Mouse (Mus musculus): Measurements from ENCODE around the gene Glt28d2. TPM values are rescaled to one million over a fixed set of nuclear protein-coding genes. Genes with fewer than 3 reads are reported as not detected.
"Not testable (repeated sequence)": the region's sequence is repeated elsewhere in the genome, so short reads cannot be mapped to it uniquely, and the experiment has no call there.

Gene Glt28d2
- polyA plus RNA-seq, 1 experiment from 2014 or later: 0.08 TPM

DNA sequence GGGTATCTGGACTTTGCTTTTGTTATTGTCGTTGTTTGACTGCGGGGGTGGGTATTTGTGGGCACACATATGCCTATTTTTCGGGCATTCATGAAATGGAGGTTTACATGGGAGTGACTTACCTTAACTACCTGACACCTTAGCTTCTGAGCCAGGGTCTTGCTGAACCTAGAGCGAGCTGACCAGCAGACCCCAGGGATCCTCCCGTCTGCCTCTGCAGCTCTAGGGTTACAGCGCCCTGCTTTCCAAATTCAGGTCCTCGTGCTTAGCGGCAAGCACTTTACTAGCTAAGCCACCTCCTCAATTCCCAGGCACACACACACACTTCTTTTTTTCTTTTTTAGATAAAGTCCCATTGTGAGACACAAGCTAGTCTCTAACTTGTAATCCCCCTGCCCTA is 36.0 kb upstream of the Glt28d2 start:
- Histone ChIP-seq H3K9me3 (ENCODE audit: control insufficient read depth, low read length) (no peaks in the 10 kb centered on the region), H3K9ac (ENCODE audit: low read depth, low read length) (no peak overlapping the region), H3K4me2 (no peak overlapping the region), H3K36me3 (ENCODE audit: control insufficient read depth, insufficient read depth, low read length) (no peaks in the 10 kb centered on the region), H3K4me1 (replicated peaks; ENCODE audit: control insufficient read depth, insufficient read depth, low read length) (no peaks in the 10 kb centered on the region), H3K4me3 (ENCODE audit: low read depth, low read length) (no peak overlapping the region), H3K27ac (ENCODE audit: low read depth, low read length) (no peak overlapping the region), H3K27me3 (replicated peaks; ENCODE audit: control insufficient read depth, insufficient read depth, low read length) (no peaks in the 10 kb centered on the region)
- DNase-seq (ENCODE audit: low spot score): no peak
- 78% methylated on average over 8 of the region's 8 CpGs for WGBS
- ATAC-seq (replicated peaks; ENCODE audit: low FRiP score): no peak

DNA sequence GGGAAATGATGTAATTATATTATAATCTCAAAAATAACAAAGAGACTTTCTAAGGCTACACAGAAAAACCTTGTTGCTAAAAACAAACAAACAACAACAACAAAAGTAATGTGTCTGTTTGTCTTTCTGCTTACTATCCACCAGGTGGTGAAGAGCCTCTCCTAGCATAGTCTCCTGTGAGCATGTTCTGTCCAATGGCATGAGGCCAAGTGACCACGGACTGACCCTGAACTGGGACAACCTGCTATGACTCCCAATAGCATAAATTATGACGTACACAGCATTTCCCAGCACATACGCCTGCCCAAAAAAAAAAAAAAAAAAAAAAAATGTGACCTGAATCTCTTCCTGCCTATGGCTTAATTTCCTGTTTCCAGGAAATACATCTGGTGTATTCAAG is 35.0 kb upstream of the Glt28d2 start:
- WGBS: 78% methylated on average over 3 of the region's 3 CpGs
- no peak overlapping the region for H3K4me2 ChIP-seq
- no peak for ATAC-seq (replicated peaks; ENCODE audit: low FRiP score)

DNA sequence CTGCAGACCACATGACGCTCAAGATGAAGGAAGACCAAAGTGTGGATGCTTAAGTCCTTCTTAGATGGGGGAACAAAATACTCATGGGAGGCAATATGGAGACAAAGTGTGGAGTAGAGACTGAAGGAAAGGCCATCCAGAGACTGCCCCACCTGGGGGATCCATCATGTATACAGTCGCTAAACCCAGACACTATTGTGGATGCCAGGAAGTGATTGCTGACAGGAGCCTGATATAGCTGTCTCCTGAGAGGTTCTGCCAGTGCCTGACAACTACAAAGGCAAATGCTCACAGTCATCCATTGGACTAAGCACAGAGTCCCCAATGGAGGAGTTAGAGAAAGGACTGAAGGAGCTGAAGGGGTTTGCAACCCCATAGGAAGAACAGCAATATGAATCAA is 33.4 kb upstream of the Glt28d2 start:
- not testable (repeated sequence) for H3K27ac ChIP-seq (ENCODE audit: low read depth, low read length); H3K9me3 ChIP-seq (ENCODE audit: control insufficient read depth, low read length); H3K9ac ChIP-seq (ENCODE audit: low read depth, low read length); H3K4me1 ChIP-seq (replicated peaks; ENCODE audit: control insufficient read depth, insufficient read depth, low read length); H3K36me3 ChIP-seq (ENCODE audit: control insufficient read depth, insufficient read depth, low read length); H3K4me3 ChIP-seq (ENCODE audit: low read depth, low read length); H3K27me3 ChIP-seq (replicated peaks; ENCODE audit: control insufficient read depth, insufficient read depth, low read length); H3K4me2 ChIP-seq; DNase-seq (ENCODE audit: low spot score); ATAC-seq (replicated peaks; ENCODE audit: low FRiP score)
- 88% methylated on average over 2 of the region's 2 CpGs for WGBS

More for the DNA sequence above, 35.0 kb upstream of the Glt28d2 start:
- no peak overlapping the region for H3K9ac ChIP-seq (ENCODE audit: low read depth, low read length)
- H3K36me3 ChIP-seq (ENCODE audit: control insufficient read depth, insufficient read depth, low read length): no peaks in the 10 kb centered on the region
- H3K27ac ChIP-seq (ENCODE audit: low read depth, low read length): no peak overlapping the region
- H3K9me3 ChIP-seq (ENCODE audit: control insufficient read depth, low read length): no peaks in the 10 kb centered on the region
- DNase-seq (ENCODE audit: low spot score): no peak
- H3K27me3 ChIP-seq (replicated peaks; ENCODE audit: control insufficient read depth, insufficient read depth, low read length): no peaks in the 10 kb centered on the region
- no peaks in the 10 kb centered on the region for H3K4me1 ChIP-seq (replicated peaks; ENCODE audit: control insufficient read depth, insufficient read depth, low read length)
- H3K4me3 ChIP-seq (ENCODE audit: low read depth, low read length): no peak overlapping the region

DNA sequence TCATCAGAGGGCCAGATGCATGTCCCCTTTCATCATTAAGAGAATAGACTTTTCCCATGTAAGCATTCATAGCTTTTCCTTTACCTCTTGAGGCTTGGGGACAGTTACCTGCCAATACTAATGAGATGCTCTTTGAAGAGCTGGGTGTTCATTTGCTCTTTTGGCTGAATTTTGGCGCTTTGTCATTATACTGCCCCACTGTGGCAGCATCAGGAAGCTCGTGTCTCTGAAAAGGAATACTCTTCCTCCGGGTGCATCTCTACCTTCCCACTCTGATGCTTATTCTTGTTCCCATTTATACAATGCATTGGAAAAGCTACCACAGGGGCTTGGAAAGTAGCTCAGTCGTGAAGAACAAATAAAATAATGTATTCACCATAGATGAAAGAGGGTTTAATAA is 30.3 kb upstream of the Glt28d2 start:
- no peak for ATAC-seq (replicated peaks; ENCODE audit: low FRiP score)
- DNase-seq (ENCODE audit: low spot score): no peak
- H3K36me3 ChIP-seq (ENCODE audit: control insufficient read depth, insufficient read depth, low read length): no peaks in the 10 kb centered on the region
- no peaks in the 10 kb centered on the region for H3K9me3 ChIP-seq (ENCODE audit: control insufficient read depth, low read length)
- no peak overlapping the region for H3K4me3 ChIP-seq (ENCODE audit: low read depth, low read length)
- H3K4me2 ChIP-seq: no peak overlapping the region
- no peak overlapping the region for H3K27ac ChIP-seq (ENCODE audit: low read depth, low read length)
- H3K27me3 ChIP-seq (replicated peaks; ENCODE audit: control insufficient read depth, insufficient read depth, low read length): no peaks in the 10 kb centered on the region
- H3K9ac ChIP-seq (ENCODE audit: low read depth, low read length): no peak overlapping the region
- 10% methylated on average over 4 of the region's 4 CpGs for WGBS
- no peaks in the 10 kb centered on the region for H3K4me1 ChIP-seq (replicated peaks; ENCODE audit: control insufficient read depth, insufficient read depth, low read length)

GRCm38 (mm10) chr3:85914806-85915205 is 27.5 kb upstream of the Glt28d2 start:
- no peaks in the 10 kb centered on the region for H3K4me1 ChIP-seq (replicated peaks; ENCODE audit: control insufficient read depth, insufficient read depth, low read length)
- 85% methylated on average over 6 of the region's 6 CpGs for WGBS
- ATAC-seq (replicated peaks; ENCODE audit: low FRiP score): no peak
- H3K27me3 ChIP-seq (replicated peaks; ENCODE audit: control insufficient read depth, insufficient read depth, low read length): no peaks in the 10 kb centered on the region
- H3K4me3 ChIP-seq (ENCODE audit: low read depth, low read length): no peak overlapping the region
- no peaks in the 10 kb centered on the region for H3K9me3 ChIP-seq (ENCODE audit: control insufficient read depth, low read length)
- no peak overlapping the region for H3K9ac ChIP-seq (ENCODE audit: low read depth, low read length)
- DNase-seq (ENCODE audit: low spot score): no peak
- no peaks in the 10 kb centered on the region for H3K36me3 ChIP-seq (ENCODE audit: control insufficient read depth, insufficient read depth, low read length)
- H3K4me2 ChIP-seq: no peak overlapping the region
- no peak overlapping the region for H3K27ac ChIP-seq (ENCODE audit: low read depth, low read length)

GRCm38 (mm10) chr3:85907136-85907535 is 19.8 kb upstream of the Glt28d2 start:
- Histone ChIP-seq H3K27ac (ENCODE audit: low read depth, low read length) (no peak overlapping the region), H3K9ac (ENCODE audit: low read depth, low read length) (no peak overlapping the region), H3K4me2 (no peak overlapping the region), H3K4me1 (replicated peaks; ENCODE audit: control insufficient read depth, insufficient read depth, low read length) (no peaks in the 10 kb centered on the region), H3K36me3 (ENCODE audit: control insufficient read depth, insufficient read depth, low read length) (no peaks in the 10 kb centered on the region), H3K27me3 (replicated peaks; ENCODE audit: control insufficient read depth, insufficient read depth, low read length) (no peaks in the 10 kb centered on the region), H3K9me3 (ENCODE audit: control insufficient read depth, low read length) (no peaks in the 10 kb centered on the region), H3K4me3 (ENCODE audit: low read depth, low read length) (no peak overlapping the region)
- DNase-seq (ENCODE audit: low spot score) (no peak), ATAC-seq (replicated peaks; ENCODE audit: low FRiP score) (no peak)
- 78% methylated on average over 7 of the region's 7 CpGs for WGBS

- no peaks in the 10 kb centered on the region for H3K27me3 ChIP-seq (replicated peaks; ENCODE audit: control insufficient read depth, insufficient read depth, low read length)
- no peaks in the 10 kb centered on the region for H3K4me1 ChIP-seq (replicated peaks; ENCODE audit: control insufficient read depth, insufficient read depth, low read length)
- no peak overlapping the region for H3K9ac ChIP-seq (ENCODE audit: low read depth, low read length)
- no peak overlapping the region for H3K27ac ChIP-seq (ENCODE audit: low read depth, low read length)
- no peaks in the 10 kb centered on the region for H3K36me3 ChIP-seq (ENCODE audit: control insufficient read depth, insufficient read depth, low read length)
- H3K4me2 ChIP-seq: no peak overlapping the region
- ATAC-seq (replicated peaks; ENCODE audit: low FRiP score) (no peak), DNase-seq (ENCODE audit: low spot score) (no peak)
- no peak overlapping the region for H3K4me3 ChIP-seq (ENCODE audit: low read depth, low read length)
- H3K9me3 ChIP-seq (ENCODE audit: control insufficient read depth, low read length): no peaks in the 10 kb centered on the region
These were observed 17.1 kb upstream of the Glt28d2 start for GRCm38 (mm10) chr3:85904371-85904770.

DNA sequence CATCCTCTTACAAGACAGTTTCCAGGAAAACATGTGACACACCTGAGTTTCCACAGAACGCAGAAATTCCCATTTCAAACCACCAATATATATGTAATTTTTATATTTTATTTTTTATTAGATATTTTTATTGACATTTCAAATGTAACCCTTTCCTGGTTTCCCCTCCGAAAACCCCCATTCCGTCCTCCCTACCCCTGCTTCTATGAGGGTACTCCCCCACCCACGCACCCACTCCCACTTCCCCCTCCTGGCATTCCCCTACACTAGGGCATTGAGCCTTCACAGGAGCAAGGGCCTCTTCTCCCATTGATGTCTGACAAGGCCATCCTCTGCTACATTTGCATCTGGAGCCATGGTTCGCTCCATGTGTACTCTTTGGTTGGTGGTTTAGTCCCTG is 7.7 kb upstream of the Glt28d2 start:
- H3K9ac ChIP-seq (ENCODE audit: low read depth, low read length): no peak overlapping the region
- no peaks in the 10 kb centered on the region for H3K4me1 ChIP-seq (replicated peaks; ENCODE audit: control insufficient read depth, insufficient read depth, low read length)
- DNase-seq (ENCODE audit: low spot score): no peak
- H3K36me3 ChIP-seq (ENCODE audit: control insufficient read depth, insufficient read depth, low read length): no peaks in the 10 kb centered on the region
- no peak overlapping the region for H3K27ac ChIP-seq (ENCODE audit: low read depth, low read length)
- 86% methylated on average over 5 of the region's 5 CpGs for WGBS
- no peak overlapping the region for H3K4me2 ChIP-seq
- ATAC-seq (replicated peaks; ENCODE audit: low FRiP score): no peak
- H3K4me3 ChIP-seq (ENCODE audit: low read depth, low read length): no peak overlapping the region
- no peaks in the 10 kb centered on the region for H3K9me3 ChIP-seq (ENCODE audit: control insufficient read depth, low read length)
- no peaks in the 10 kb centered on the region for H3K27me3 ChIP-seq (replicated peaks; ENCODE audit: control insufficient read depth, insufficient read depth, low read length)

GRCm38 (mm10) chr3:85891571-85891970 is 4.3 kb upstream of the Glt28d2 start:
- H3K4me3 ChIP-seq (ENCODE audit: low read depth, low read length): no peak overlapping the region
- H3K4me2 ChIP-seq: no peak overlapping the region
- no peaks in the 10 kb centered on the region for H3K36me3 ChIP-seq (ENCODE audit: control insufficient read depth, insufficient read depth, low read length)
- no peak overlapping the region for H3K9ac ChIP-seq (ENCODE audit: low read depth, low read length)
- no peak overlapping the region for H3K27ac ChIP-seq (ENCODE audit: low read depth, low read length)
- DNase-seq (ENCODE audit: low spot score) (no peak), ATAC-seq (replicated peaks; ENCODE audit: low FRiP score) (no peak)
- no peaks in the 10 kb centered on the region for H3K9me3 ChIP-seq (ENCODE audit: control insufficient read depth, low read length)
- peaks cover 8% of the 10 kb centered on the region for H3K4me1 ChIP-seq (replicated peaks; ENCODE audit: control insufficient read depth, insufficient read depth, low read length)
- 72% methylated on average over 1 of the region's 1 CpGs for WGBS
- H3K27me3 ChIP-seq (replicated peaks; ENCODE audit: control insufficient read depth, insufficient read depth, low read length): peaks cover 16% of the 10 kb centered on the region

All from liver, embryonic 11.5 days (tissue).